Mouse (Mus musculus): ENCODE data around the gene Slc22a12.
A peak's percentile ranks its signal among the peaks of the same experiment; 100 is the strongest.

Slc22a12 gene

DNA sequence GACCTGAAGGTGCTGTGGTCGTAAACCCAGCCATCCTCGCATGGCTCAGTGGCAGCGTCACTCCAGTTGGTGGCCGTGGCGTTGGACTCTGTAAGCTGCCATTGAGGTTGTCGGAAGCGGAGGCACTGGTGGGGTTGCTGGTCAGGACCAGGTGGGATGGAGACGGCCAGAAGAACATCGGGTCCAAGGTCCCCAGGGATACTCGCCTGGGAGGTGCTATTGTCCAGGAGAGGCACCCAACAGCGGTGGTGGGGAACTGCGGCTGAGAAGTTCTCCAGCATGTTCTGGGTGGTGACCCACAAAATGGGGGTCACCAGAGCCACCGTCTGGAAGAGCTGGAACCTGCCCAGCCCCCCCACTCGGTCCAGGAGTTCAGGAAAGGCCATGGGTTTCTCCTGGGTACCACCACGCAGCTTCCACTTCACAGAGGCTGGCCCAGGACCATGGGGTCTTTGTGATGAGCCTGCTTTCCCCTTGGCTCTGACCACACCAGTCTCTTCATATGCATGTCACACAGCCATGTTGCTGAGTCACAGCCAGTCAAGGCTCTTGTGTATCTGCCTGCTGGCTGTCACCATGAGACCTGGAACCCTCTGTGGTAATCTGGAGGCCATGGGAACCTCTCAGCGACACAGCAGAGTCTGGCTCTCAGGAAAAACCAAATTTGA lies at the start of gene Slc22a12:
TSS of gene Slc22a12 (minus strand) at position 666 of the 668 bp plus-strand sequence.
- DNase-seq (ENCODE audit: low spot score) = no peak

DNA sequence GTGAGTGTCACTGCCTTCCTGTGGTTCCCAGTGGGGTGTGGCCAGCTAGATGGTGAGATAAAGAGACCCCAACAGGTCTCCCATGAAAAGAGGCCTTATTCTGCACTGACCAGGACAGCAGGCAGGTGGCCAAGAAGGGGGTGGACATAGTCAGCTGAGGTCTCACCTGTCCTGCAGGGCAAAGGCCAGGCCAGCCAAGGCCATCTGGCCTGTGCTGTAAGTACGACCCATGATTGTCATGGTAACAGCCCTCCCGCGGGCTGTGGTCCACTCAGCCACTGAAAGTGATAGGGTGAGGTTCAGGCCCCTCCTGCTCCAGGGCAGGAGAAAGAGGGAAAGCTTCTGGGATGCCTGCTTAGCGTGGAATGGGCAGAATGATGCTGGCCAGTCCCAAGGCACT lies 29.2 kb upstream of the Slc22a12 start:
- no peak for DNase-seq (ENCODE audit: low spot score)

DNA sequence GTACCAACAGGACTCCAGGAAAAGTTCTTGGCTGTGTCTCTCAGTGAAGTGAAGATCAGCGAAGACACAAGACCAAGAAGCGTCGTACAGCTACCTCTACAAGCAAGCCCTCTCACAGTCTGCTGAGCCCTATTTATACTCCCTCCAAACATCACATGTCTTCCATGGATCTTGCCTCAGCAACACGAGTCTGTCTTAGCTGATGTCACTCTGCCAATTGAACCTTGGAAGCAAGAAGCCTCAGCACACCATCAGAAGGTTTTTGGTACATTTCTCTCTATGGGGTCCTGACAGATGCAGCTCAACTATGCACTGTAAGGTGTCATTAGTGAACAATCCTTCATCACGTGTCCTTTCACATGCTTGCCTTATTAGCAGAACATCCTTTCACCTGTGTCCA lies 28.6 kb upstream of the Slc22a12 start:
- DNase-seq (ENCODE audit: low spot score) = no peak

DNA sequence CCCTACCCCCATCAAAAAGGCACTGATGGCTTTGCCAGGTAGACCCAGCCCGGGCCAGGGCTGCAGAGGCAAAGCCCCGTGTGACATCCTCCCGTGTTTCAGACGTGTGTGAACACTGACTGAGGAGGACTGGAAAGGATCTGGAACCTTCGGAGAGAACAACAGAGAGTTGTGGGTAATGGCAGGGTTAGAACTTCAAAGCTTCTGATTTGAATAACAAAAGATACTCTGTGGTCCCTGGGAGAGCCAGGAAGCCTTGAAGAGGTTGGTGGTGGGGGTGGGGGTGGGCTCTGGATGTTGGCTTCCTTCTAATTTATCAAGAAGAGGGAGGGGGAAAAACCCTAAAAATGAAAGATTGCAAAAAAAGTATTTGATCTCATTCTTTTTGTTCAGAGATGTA lies 26.7 kb upstream of the Slc22a12 start:
- no peak for DNase-seq (ENCODE audit: low spot score)

DNA sequence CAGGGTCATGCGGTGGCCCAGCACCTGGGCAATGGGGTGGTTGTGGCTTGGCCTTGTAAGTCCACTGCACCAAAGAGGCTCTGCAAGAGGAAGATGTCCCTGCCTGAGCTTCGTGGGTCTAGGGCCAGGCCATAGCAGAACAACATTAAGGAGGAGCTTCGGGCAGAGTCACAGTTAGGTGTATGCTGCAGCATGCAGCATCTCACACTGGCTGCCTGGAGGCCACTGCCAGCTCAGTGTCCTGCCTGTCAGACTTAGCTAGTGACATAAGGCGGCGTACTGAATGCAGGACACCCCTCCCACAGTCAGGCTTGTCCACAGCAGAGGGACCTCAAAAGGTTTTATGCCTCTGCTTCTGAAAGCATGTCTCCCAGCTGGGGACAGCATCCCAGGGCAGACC lies 26.2 kb upstream of the Slc22a12 start:
- no peak for DNase-seq (ENCODE audit: low spot score)

DNA sequence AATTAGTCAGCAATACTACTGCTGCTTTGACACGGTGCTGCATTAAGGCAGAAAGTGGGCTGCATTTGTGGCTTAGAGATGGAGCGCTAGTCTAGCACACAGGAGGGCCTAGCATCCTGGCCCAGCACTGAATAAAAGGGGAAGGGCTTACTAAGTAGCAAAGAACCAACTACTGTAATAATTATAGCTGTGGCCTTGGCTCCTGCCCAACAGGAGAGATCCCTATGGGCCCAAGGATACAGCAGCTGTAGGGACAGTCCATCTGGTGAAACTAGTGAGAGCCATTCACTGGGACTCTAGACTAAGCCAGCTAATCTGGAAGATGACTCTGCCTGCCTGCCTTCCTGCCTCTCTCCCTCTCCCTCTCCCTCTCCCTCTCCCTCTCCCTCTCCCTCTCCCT lies 23.6 kb upstream of the Slc22a12 start:
- DNase-seq (ENCODE audit: low spot score) = no peak

DNA sequence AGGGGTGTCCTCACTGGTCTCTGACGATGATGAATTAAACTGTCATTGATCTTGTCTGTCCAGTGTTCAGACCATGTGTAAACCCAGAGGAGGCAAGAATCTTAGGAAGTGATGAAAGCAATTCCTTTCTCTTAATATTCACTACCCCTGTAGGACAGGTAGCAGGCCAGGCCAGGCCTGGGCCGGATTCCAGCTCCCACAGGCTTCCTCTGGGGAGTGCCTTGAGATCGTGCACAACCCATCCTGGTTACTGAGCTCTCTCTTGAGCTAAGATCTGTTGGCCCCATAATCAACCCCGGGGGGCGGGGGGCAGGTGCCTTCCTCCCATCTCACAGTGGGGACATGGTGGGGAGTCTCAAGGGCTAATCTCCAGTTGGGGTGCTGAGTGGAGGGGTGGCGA lies 22.3 kb upstream of the Slc22a12 start:
- DNase-seq (ENCODE audit: low spot score) = no peak

DNA sequence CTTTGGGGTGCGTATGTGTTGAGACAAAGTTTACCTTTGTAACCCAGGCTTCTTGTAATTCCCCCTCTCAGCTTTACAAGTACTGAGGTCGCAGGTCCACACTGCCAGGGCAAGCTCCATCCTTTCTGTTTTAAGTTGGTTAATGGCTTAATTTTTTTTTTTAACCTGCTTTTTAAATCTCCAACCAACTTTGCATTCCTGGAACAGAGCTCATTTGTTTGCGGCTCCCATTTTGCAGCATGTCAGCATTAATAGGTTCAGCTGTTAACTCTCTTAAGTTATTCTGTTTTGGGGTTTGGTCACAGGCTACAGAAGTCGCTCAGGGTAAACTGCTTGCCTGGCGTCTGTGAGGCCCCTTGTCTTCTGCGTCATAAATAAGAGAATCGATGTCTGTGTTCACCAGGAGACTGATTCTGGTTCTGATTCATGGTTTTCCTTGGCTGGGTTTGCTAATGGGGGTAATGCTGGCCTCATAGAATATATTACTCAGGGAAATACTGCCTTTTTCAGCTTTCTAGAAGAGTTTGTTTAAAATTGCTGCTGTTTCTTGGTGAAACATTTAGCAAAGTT lies 17.5 kb upstream of the Slc22a12 start:
- no peak for DNase-seq (ENCODE audit: low spot score)

DNA sequence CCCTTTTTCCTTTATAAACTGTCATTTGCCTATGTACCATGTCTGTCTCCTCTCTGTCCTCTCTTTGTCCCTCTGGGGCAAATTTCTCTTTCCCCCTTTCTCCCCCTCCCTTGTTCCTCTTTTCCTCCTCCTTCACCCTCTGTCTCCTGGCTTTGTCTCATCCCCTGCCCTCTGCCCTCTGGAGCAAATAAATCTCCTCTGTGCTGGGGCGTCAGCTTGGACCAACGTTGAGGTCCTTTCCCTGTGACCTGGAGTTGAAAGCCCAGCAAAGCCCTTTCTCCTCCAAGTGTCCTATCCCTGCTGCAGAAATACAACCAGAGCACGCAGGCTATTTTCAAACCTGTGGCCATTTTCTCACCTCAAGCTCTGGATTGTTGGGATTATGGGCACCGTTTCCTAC lies 16.7 kb upstream of the Slc22a12 start:
- peak; percentile 36 for DNase-seq (ENCODE audit: low spot score)

DNA sequence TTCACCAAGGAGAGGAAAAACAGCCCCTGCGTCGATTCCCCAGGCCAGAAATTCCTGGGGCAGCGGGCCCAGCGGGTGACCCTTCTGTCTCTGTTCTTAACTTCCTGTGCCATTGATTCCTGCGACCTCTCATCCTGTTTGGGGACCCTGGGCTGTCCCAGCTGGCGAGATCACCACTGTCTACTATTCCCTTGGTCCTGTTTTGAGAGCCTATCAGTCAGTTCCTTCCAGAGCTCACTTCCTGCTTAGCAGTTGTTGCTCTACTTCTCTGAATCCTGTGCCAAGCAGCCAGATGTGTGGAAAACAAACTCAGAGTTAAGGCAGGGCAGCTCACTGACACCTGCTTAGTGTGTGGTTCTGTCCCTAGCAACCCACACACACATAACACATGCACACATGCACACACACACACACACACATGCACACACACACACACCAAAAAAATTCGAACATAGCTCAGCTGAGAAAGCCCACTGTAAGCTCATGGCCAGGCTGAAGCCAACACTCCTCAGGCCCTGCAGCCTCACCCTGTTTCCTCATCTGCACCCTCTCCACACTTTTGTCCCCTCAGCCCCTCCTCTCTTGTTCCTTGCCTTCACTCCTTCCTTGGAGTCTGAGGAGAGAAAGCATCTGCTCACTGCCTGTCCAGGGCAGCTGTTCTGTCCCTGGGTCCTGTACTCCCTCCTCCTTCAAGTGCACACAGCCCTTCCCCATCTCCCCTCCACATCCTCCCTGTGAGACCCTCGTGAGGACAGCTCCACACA lies 11.2 kb upstream of the Slc22a12 start:
- peak; percentile 39 for DNase-seq (ENCODE audit: low spot score)

DNA sequence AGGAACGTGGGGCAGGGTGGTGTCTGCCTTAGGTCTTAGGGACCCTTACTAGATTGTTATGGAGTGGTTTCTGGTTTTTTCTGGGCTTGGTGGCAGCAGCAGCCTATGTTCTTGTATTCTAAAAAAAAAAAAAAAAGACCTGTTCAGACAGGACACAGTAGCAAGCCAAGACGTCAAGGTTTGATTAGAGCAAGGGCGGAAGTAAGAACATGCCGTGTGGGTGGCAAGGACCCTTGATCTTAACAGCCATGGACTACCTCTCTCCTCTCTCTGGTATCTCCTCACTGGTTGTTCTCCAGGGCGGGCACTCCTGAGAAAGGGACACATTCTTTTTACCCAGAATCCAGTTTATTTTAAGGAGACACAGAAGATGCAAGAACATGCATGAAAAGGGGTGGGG lies 10.3 kb upstream of the Slc22a12 start:
- no peak for DNase-seq (ENCODE audit: low spot score)

DNA sequence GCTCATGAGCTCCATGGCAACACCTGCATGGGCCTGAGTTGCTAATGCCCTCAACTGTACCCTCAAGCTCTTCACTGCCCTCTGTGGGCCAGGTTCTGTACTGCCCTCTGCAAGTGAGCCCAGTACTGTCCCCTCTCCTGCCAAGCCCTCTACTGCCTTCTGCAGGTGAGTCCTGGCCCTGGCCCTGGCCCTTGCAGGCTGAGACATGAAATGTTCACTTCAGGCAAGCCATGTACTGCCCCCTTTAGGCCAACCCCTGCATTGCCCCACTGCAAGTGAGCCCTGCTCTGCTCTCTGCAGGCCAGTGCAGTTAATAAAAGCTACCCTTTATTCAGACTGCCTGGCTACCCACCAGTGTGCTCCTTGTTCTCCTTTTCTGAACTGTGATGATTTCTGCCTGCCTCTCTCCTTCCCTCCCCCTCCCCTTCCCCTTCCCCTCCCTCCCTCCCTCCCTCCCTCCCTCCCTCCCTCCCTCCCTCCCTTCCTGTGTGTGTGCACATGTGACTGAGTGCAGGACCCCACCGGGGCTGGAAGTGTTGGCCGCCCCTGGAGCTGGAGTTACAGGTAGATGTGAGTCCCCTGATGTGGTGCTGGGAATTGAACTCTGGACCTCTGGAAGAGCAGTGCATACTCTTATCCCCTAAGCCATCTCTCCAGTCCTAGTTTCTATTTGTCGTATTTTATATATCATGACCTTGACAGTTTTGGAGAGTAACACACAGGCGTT lies 9.6 kb upstream of the Slc22a12 start:
- DNase-seq (ENCODE audit: low spot score) = peak; percentile 61

DNA sequence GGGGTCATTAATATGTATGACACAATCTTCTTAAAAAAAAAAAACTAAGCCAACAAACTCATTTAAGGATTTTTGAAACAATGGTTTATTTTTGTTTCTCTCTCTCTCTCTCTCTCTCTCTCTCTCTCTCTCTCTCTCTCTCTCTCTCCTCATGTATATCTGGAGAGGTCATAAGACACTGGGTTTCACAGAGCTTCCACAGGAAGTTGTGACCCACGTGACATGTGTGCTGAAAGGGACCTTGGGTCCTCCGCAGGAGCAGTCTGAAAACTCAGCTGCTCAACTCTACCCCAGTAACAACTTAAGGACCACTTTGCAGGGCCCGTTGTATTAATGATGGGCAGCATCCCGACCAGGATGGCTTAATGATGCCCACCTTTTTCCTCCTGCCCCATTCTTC lies 8.4 kb upstream of the Slc22a12 start:
- no peak for DNase-seq (ENCODE audit: low spot score)

DNA sequence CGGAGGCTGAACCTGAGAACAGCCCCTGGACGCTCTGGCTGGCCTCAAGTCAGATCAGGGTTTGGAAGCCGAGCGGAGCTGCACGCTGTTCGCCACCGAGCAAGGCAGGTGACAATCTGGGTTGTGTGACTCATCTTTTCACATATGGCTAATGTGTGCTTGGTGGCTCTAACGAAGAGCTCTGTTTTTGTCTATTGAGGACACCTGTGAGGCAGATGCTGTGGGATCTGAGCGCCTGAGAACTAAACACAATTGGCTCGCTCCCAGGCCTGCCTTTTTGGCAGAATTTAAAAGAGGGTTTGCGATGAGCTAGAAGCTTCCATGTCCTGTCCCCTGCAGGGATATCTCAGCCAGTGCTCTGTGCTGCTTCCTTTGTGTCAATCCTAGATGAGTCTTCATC lies 6.7 kb upstream of the Slc22a12 start:
- DNase-seq (ENCODE audit: low spot score) = no peak

DNA sequence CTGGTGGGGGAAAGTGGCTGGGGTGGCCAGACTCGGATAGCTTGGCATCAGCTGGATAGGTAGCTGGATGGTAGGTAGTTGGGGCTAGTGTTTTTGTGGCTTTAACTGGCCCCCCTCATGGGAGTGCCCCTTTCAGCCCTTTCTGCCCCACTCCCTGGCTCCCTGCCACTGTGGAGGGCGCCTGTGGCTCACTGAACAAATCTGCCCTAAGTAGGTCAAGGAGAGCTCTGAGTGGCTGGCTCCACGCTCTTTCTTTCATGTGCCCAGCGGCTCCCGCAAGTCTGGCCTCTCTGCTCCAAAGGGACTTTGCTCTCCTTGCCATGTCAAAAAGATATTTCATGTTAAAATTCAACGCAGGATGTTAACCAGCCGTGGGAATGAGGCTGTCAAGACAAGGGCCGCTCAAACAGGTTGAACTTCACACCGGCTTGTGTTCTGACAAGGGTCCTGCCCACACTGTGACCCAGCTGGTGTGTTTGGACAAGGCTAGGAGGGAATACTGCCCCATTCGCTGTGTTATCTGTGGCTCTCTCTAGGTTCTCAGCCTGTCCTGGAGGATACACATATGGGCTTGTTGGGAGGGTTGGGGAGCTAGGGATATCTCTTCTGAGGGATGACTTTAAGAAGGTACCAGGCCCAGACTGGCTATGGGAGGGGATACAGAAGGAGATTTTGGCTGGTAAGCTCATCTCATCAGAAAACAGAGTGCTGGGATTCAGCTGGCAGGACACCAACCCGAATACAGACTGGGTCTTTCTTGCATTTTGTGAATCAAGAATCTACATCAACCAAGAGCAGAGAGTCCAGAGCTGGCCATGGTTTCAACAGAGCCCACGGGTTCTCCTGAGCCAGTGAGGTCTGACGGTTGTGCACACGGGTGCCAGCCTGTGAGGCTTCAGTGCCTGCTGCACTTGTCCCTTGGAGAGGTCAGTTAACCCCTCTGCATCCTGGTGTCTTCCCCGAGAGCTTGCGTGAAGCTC lies 5.9 kb upstream of the Slc22a12 start:
- no peak for DNase-seq (ENCODE audit: low spot score)

DNA sequence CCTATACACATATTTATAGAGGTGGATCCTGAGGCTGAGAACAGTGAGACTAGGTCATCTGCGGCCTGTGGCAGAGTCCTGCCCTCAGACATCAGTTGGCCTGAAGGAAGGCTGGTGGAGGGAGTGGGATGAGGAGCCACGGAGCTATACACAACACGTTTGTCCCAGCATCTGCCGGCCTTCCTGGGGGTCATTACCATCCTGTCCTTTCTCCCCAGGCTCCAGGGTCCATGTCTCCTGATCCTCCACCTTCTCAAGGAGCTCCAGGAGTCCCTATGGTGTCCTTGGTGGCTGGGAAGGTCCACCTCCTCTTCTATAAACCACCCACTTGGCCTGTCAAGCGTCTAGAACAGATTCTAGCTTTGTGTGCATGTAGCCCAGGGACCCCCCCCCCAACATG lies 5.0 kb upstream of the Slc22a12 start:
- no peak for DNase-seq (ENCODE audit: low spot score)

DNA sequence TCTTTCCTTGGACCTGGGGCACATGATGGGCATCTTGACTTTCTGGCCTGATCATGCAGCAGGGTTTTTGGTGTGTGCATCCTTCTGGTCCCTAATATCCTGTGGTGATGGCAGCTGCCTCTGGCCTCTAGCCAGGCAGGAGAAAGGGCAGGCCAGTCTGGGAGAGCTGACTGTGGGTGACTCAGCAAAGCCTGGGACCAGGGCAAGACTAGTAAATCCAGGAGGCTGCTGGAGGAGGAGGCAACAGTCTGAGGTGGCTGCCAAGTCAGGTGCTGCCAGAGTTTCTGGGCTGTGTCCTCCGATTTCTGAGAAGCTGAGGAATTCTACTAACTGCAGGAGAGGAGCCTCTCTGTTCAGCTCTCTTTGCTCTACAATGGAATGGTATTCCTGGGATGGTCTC lies 3.3 kb upstream of the Slc22a12 start:
- no peak for DNase-seq (ENCODE audit: low spot score)

DNA sequence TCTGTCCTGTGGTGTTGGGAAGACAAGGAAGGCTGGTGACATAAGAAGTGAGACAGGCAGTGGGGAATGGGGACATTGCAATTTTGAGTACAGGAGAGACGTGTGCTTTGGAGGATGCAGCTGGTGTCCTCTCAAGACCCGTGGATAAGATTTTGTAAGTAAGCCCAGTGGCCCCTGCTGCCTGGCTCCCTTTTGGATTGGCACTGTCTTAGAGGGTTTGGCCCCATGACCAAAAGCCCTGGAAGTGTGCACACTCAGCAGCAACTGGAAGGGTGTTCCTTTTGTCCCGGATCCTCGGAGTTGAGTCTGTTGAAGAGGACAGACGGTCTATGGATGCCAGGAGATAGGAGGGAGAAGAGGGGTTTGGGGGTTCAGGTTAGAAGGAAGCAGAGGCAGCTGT lies 2.6 kb upstream of the Slc22a12 start:
- DNase-seq (ENCODE audit: low spot score) = no peak

DNA sequence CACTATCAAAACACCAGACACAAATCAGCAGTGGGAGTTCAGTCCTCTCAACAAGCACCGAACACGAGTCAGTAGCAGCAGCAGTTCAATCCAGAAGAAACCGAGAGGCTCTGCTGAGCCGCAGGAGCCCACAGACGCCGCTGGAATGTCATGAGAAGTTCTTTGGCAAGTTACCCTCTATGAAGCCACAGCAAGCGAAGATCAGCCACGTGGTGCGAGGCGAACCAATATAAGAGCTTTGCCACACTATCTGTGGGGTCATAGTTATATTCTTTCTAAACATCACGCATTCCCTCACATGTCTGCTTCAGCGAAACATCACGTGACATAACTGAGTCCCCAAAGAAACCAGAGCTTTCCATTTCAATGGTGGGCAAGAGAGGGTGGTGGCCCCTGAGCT lies 1.9 kb upstream of the Slc22a12 start:
- DNase-seq (ENCODE audit: low spot score) = no peak

DNA sequence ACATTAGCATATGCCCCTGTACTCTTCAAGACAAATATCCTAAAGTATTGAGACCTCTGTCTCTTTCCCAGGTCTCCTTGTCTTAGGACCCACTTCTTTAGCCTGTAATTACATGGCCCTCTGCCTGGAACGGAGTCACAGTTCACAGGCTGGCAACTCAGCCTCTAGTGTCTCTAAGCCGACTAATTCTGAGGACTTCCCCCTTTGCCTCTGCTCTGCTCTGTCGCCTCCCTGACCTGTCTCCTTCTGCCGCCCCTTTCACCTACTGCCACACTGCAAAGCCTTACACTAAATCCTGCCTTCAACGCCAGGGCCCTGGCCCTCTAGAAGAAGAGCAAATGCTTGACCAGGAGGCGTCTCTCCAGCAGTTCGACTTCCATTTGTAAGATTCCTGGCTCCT lies 686 bp upstream of the Slc22a12 start:
- no peak for DNase-seq (ENCODE audit: low spot score)

DNA sequence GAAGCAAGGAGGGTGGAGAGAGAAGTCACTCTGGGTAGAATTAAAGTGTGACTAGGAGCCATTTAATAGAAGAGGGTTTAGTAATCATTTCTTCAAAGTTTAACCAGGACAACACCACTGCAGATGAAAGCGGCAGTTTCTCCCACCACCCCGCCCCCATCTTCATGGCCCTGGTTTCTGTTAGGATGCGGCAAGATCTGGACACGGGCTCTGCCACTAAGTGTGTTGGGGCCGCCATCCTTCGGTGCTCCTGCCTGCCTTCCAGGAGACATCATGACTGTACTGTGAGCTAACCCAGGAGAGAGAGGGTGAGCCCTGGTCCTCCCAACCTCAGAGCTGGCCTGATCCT lies 177 bp upstream of the Slc22a12 start:
- no peak for DNase-seq (ENCODE audit: low spot score)

DNA sequence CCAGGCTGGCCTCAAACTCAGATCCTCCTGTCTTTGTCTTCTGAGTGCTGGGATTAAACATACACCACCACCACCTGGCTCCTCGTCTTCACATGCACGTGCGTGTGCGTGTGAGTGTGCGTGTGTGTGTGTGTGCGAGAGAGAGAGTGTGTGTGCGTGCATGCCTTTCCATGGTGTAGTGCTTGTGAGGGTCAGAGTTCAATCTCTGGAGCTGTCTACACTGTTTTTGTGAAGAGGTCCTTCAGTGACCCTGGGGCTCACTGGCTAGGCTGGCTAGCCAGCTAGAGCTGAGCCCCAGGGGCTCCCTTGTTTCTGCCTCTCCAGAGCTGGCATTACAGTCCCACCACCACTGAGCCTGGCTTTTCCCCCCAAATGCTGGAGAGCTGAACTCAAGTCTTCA lies 1.3 kb downstream of the Slc22a12 start:
- no peak for DNase-seq (ENCODE audit: low spot score)

Data from embryo, embryonic 10 days (tissue).